18 mouse cellular contexts compared by ENCODE assay signal in the genomic region with DNA sequence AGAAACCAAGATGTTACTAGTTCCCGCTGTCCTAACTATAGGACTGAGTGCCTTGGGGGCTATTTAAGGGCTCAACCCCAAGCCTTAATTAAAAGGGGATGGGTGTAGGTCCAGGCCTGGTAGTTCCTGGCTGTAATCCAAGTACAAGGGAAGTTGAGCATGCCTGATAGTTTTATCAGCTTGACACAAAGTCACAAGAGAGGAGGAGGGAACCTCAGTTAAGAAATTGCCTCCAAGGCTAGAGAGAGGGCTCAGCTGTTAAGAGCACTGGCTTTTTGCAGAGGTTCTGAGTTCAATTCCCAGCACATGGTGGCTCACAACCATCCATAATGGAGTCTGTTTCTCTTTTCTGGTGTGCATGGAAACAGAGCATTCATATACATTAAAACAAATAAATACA.
DNase-seq lines count a peak whose midpoint lies in the region; ATAC-seq and TF ChIP-seq lines count a peak whose summit lies in the region.
"Had no signal": no experiment of that assay in that cellular context is flagged by ENCODE, and none has a peak within 500 bp of the region (broad histone marks: within the 10 kb centered on the region; RNA-seq: fewer than 3 reads in every experiment).

No protein-coding gene starts in this region.

- no peak for TF ChIP-seq CTCF in lung, postnatal 0 days (IDR thresholded peaks at IDR 0.05)

- no peaks in the 10 kb centered on the region for H3K9me3 ChIP-seq in embryonic facial prominence, embryonic 15.5 days (replicated peaks)
- H3K9me3 ChIP-seq in embryonic facial prominence, embryonic 10.5 days: no peaks in the 10 kb centered on the region
- H3K9me3 ChIP-seq in lung, postnatal 0 days (ENCODE audit: low read length): no peaks in the 10 kb centered on the region
- no peaks in the 10 kb centered on the region for H3K9me3 ChIP-seq in heart, embryonic 12.5 days (replicated peaks)
- no peaks in the 10 kb centered on the region for H3K9me3 ChIP-seq in liver, embryonic 15.5 days (replicated peaks)
- H3K9me3 ChIP-seq: embryonic facial prominence, embryonic 13.5 days; forebrain, embryonic 13.5 days; hindbrain, embryonic 15.5 days; limb, embryonic 12.5 days; neural tube, embryonic 13.5 days had no signal

- peaks cover 4% of the 10 kb centered on the region; the same call in 1 of the 2 replicates for H3K4me1 ChIP-seq in embryonic facial prominence, embryonic 15.5 days
- H3K4me1 ChIP-seq in embryonic facial prominence, embryonic 10.5 days: peaks cover 39% of the 10 kb centered on the region
- peaks cover 16% of the 10 kb centered on the region for H3K4me1 ChIP-seq in lung, postnatal 0 days (ENCODE audit: insufficient read depth, low read depth, low read length)
- peaks cover 41% of the 10 kb centered on the region for H3K4me1 ChIP-seq in heart, embryonic 12.5 days (replicated peaks)
- H3K4me1 ChIP-seq in liver, embryonic 15.5 days (replicated peaks): peaks cover 38% of the 10 kb centered on the region

- no peak overlapping the region for H3K9ac ChIP-seq in embryonic facial prominence, embryonic 15.5 days
- H3K9ac ChIP-seq in lung, postnatal 0 days (replicated peaks; ENCODE audit: low read depth): no peak overlapping the region
- H3K9ac ChIP-seq in heart, embryonic 12.5 days: no peak overlapping the region
- H3K9ac ChIP-seq in liver, embryonic 15.5 days: no peak overlapping the region
- H3K9ac ChIP-seq: embryonic facial prominence, embryonic 13.5 days; forebrain, embryonic 13.5 days; hindbrain, embryonic 15.5 days; limb, embryonic 12.5 days; neural tube, embryonic 13.5 days had no signal

- DNase-seq in embryonic facial prominence, embryonic 10.5 days (ENCODE audit: low spot score): no peak
- DNase-seq in lung, postnatal 0 days (ENCODE audit: low spot score): no peak
- DNase-seq in lung, postnatal 4 days: no peak
- no peak for DNase-seq in frontal cortex, postnatal 36 days (ENCODE audit: low spot score in 2 of 2)
- DNase-seq in right cerebral cortex, postnatal 36 days (ENCODE audit: low spot score in 2 of 2): no peak
- DNase-seq: adrenal gland, adult 2 months; cerebellum, postnatal 14 days; gastrocnemius, postnatal 14 days had no signal

- no peak overlapping the region for H3K27ac ChIP-seq in embryonic facial prominence, embryonic 15.5 days (replicated peaks)
- no peak overlapping the region for H3K27ac ChIP-seq in embryonic facial prominence, embryonic 10.5 days (replicated peaks)
- H3K27ac ChIP-seq in lung, postnatal 0 days (ENCODE audit: low read length): peak overlapping the region; percentile 40
- H3K27ac ChIP-seq in heart, embryonic 12.5 days (ENCODE audit: poor library complexity, severe bottlenecking): no peak overlapping the region
- no peak overlapping the region for H3K27ac ChIP-seq in liver, embryonic 15.5 days (replicated peaks)
- H3K27ac ChIP-seq: embryonic facial prominence, embryonic 13.5 days; forebrain, embryonic 13.5 days; hindbrain, embryonic 15.5 days; left cerebral cortex, adult 2 months; limb, embryonic 12.5 days had no signal

- peak; percentile 48; the same call in 1 of the 2 replicates for ATAC-seq in embryonic facial prominence, embryonic 15.5 days (ENCODE audit: insufficient number of reproducible peaks, low FRiP score, low TSS enrichment, low read depth)
- ATAC-seq in lung, postnatal 0 days: no peak
- ATAC-seq in heart, embryonic 12.5 days (ENCODE audit: insufficient number of reproducible peaks, low FRiP score): 0 out of 2 replicates have a peak, but pooled peaks have one; percentile 16
- ATAC-seq in liver, embryonic 15.5 days (ENCODE audit: insufficient read depth): peak; percentile 72
- ATAC-seq: forebrain, embryonic 13.5 days; midbrain, embryonic 16.5 days had no signal

- WGBS in embryonic facial prominence, embryonic 15.5 days: 40% methylated on average over 1 of the region's 1 CpGs
- 78% methylated on average over 1 of the region's 1 CpGs for WGBS in embryonic facial prominence, embryonic 10.5 days
- 89% methylated on average over 1 of the region's 1 CpGs for WGBS in lung, postnatal 0 days
- 57% methylated on average over 1 of the region's 1 CpGs for WGBS in heart, embryonic 12.5 days
- WGBS in liver, embryonic 15.5 days (ENCODE audit: insufficient replicate concordance): 53% methylated on average over 1 of the region's 1 CpGs

- TF ChIP-seq EP300 in lung, postnatal 0 days (IDR thresholded peaks at IDR 0.05): no peak

- H3K36me3 ChIP-seq in embryonic facial prominence, embryonic 15.5 days: no peaks in the 10 kb centered on the region
- peaks cover 5% of the 10 kb centered on the region; the same call in 1 of the 2 replicates for H3K36me3 ChIP-seq in embryonic facial prominence, embryonic 10.5 days (replicated peaks)
- H3K36me3 ChIP-seq in lung, postnatal 0 days (ENCODE audit: insufficient read depth, low read length): no peaks in the 10 kb centered on the region
- H3K36me3 ChIP-seq in heart, embryonic 12.5 days: no peaks in the 10 kb centered on the region
- no peaks in the 10 kb centered on the region for H3K36me3 ChIP-seq in liver, embryonic 15.5 days (replicated peaks)
- H3K36me3 ChIP-seq: embryonic facial prominence, embryonic 13.5 days; hindbrain, embryonic 15.5 days; limb, embryonic 12.5 days; neural tube, embryonic 13.5 days had no signal

- H3K27me3 ChIP-seq in embryonic facial prominence, embryonic 15.5 days: no peaks in the 10 kb centered on the region
- no peaks in the 10 kb centered on the region for H3K27me3 ChIP-seq in embryonic facial prominence, embryonic 10.5 days (replicated peaks; ENCODE audit: low read depth, poor library complexity, severe bottlenecking)
- H3K27me3 ChIP-seq in lung, postnatal 0 days (replicated peaks; ENCODE audit: insufficient read depth, low read length): no peaks in the 10 kb centered on the region
- no peaks in the 10 kb centered on the region for H3K27me3 ChIP-seq in heart, embryonic 12.5 days (replicated peaks)
- H3K27me3 ChIP-seq in liver, embryonic 15.5 days: no peaks in the 10 kb centered on the region
- H3K27me3 ChIP-seq: embryonic facial prominence, embryonic 13.5 days; forebrain, embryonic 13.5 days; hindbrain, embryonic 15.5 days; limb, embryonic 12.5 days; neural tube, embryonic 13.5 days had no signal

- no peak overlapping the region for H3K4me2 ChIP-seq in embryonic facial prominence, embryonic 15.5 days (replicated peaks)
- H3K4me2 ChIP-seq in lung, postnatal 0 days (replicated peaks; ENCODE audit: low read depth, low read length): no peak overlapping the region
- H3K4me2 ChIP-seq in heart, embryonic 12.5 days: no peak overlapping the region
- H3K4me2 ChIP-seq in liver, embryonic 15.5 days: 0 out of 2 replicates have a peak overlapping the region, but pooled peaks have one; percentile 2
- H3K4me2 ChIP-seq: embryonic facial prominence, embryonic 13.5 days; forebrain, embryonic 13.5 days; hindbrain, embryonic 15.5 days; limb, embryonic 12.5 days; neural tube, embryonic 13.5 days had no signal

- no peak overlapping the region for H3K4me3 ChIP-seq in embryonic facial prominence, embryonic 15.5 days (replicated peaks)
- no peak overlapping the region for H3K4me3 ChIP-seq in embryonic facial prominence, embryonic 10.5 days
- no peak overlapping the region for H3K4me3 ChIP-seq in lung, postnatal 0 days (ENCODE audit: low read depth, low read length)
- H3K4me3 ChIP-seq in heart, embryonic 12.5 days: no peak overlapping the region
- no peak overlapping the region for H3K4me3 ChIP-seq in liver, embryonic 15.5 days (replicated peaks)
- H3K4me3 ChIP-seq: embryonic facial prominence, embryonic 13.5 days; forebrain, embryonic 13.5 days; hindbrain, embryonic 15.5 days; left cerebral cortex, adult 2 months; limb, embryonic 12.5 days; neural tube, embryonic 13.5 days had no signal
